Mouse (Mus musculus) ovary, postnatal 14 days (tissue): ENCODE data around the gene Snap47.
"Not testable (repeated sequence)": the region's sequence is repeated elsewhere in the genome, so short reads cannot be mapped to it uniquely, and the experiment has no call there.

Experiments
- DNase-seq: peaks from one replicate; pipeline ENCODE4 v3.0.0; 2022; ENCODE audit warnings: low spot score

Gene Snap47

GRCm38 (mm10) chr11:59367955-59368354, 83.0 kb downstream of the Snap47 start:
- not testable (repeated sequence) for DNase-seq

GRCm38 (mm10) chr11:59366633-59367032, 84.4 kb downstream of the Snap47 start:
- no peak for DNase-seq

GRCm38 (mm10) chr11:59366031-59366430, 85.0 kb downstream of the Snap47 start:
- DNase-seq: no peak

- DNase-seq: no peak
Measured at GRCm38 (mm10) chr11:59364417-59364816, 86.6 kb downstream of the Snap47 start.

GRCm38 (mm10) chr11:59364007-59364406, 87.0 kb downstream of the Snap47 start:
- no peak for DNase-seq

GRCm38 (mm10) chr11:59361291-59361690, 89.7 kb downstream of the Snap47 start:
- no peak for DNase-seq
